Mouse (Mus musculus) intestine, postnatal 0 days (tissue): ENCODE results near the gene Asl. TPM values are rescaled to one million over a fixed set of nuclear protein-coding genes. Genes with fewer than 3 reads are reported as not detected.
A peak's percentile ranks its signal among the peaks of the same experiment; 100 is the strongest.
"Not testable (repeated sequence)": the region's sequence is repeated elsewhere in the genome, so short reads cannot be mapped to it uniquely, and the experiment has no call there.

Source experiments
- ATAC-seq: fragments of 200-750 bp; cut with Nextera tagmentation; 2 replicates; pipeline ENCODE4 v1.8.0; 2017; ENCODE audit warnings: mild to moderate bottlenecking, moderate TSS enrichment, moderate library complexity
- H3K27ac ChIP-seq: fragments of 300-500 bp; sonication (generic); 2 replicates; pipeline ENCODE4 v1.5.1; 2014; ENCODE audit warnings: mild to moderate bottlenecking, low read depth, low read length, moderate library complexity
- H3K27me3 ChIP-seq: fragments of 300-500 bp; sonication (generic); replicated peaks from 2 replicates; pipeline ENCODE4 v1.6.1; 2014; ENCODE audit warnings: low read length, mixed read lengths; ENCODE audit not compliant: control insufficient read depth, insufficient read depth
- H3K36me3 ChIP-seq: fragments of 300-500 bp; sonication (generic); 2 replicates; pipeline ENCODE4 v1.6.1; 2014; ENCODE audit warnings: mild to moderate bottlenecking, moderate library complexity; ENCODE audit not compliant: control insufficient read depth, insufficient read depth
- H3K4me1 ChIP-seq: fragments of 300-500 bp; sonication (generic); replicated peaks from 2 replicates; pipeline ENCODE4 v1.6.1; 2014; ENCODE audit warnings: antibody characterized with exemption, low read length, mixed read lengths; ENCODE audit not compliant: control insufficient read depth, insufficient read depth
- H3K4me2 ChIP-seq: fragments of 300-500 bp; sonication (generic); replicated peaks from 2 replicates; pipeline ENCODE4 v1.6.1; 2014; ENCODE audit warnings: low read depth, mild to moderate bottlenecking, moderate library complexity
- H3K4me3 ChIP-seq: fragments of 300-500 bp; sonication (generic); 2 replicates; pipeline ENCODE4 v1.5.1; 2014; ENCODE audit warnings: low read depth, low read length
- H3K9ac ChIP-seq: fragments of 300-500 bp; sonication (generic); 2 replicates; pipeline ENCODE4 v1.6.1; 2014; ENCODE audit warnings: mild to moderate bottlenecking, low read depth, low read length
- H3K9me3 ChIP-seq: fragments of 300-500 bp; sonication (generic); 2 replicates; pipeline ENCODE4 v1.6.1; 2016; ENCODE audit warnings: mixed run types; ENCODE audit not compliant: control insufficient read depth
- CTCF ChIP-seq: sonication (generic); IDR thresholded peaks from 2 replicates; pipeline ENCODE4 v1.5.1; 2016; ENCODE audit warnings: low read depth, mild to moderate bottlenecking, control low read depth, antibody characterized with exemption, moderate library complexity
- WGBS: fragments of 180-500 bp; shearing (Covaris S2); extraction: QIAGEN DNeasy Blood & Tissue Kit; methylation state at CpG from one replicate; pipeline ENCODE4 v1.1.7; 2014; 5-methylcytosine and 5-hydroxymethylcytosine counted together
- polyA plus RNA-seq: library from polyadenylated mRNA; unstranded; fragments of >200 nt; fragmentation: Nextera tagmentation; extraction: Ambion mirVana; gene quantifications from 2 replicates; pipeline ENCODE4 v1.2.1, GENCODE M21; 2015

Gene Asl
- polyA plus RNA-seq, 1 experiment from 2014 or later, result 148 TPM

DNA sequence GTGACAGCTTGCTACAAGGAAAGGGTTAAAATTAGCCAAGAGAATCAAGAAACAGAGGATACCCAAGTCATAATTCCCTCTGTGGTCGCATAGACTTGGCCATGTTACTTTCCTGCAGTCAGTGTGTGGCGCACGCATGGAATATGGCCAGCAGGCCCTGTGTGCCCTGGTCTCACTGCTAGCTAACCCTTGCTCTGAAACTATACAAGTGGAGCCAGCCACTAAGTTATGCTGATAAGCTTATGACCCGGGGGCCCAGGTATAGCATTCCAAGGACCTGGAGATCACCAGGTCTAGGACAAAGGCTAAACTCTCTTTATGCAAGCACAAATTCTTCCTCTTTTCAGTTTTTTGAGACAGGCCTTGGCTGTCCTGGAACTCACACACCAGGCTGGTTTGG, 11.8 kb upstream of the Asl start:
- peak; percentile 62 for ATAC-seq
- H3K27ac ChIP-seq, result peak overlapping the region; percentile 73
- no peaks in the 10 kb centered on the region for H3K27me3 ChIP-seq
- H3K9me3 ChIP-seq, result no peaks in the 10 kb centered on the region
- no peaks in the 10 kb centered on the region for H3K4me1 ChIP-seq
- H3K4me3 ChIP-seq, result no peak overlapping the region
- peaks cover 39% of the 10 kb centered on the region for H3K36me3 ChIP-seq
- WGBS, result 60% methylated on average over 4 of the region's 4 CpGs
- no peak for TF ChIP-seq CTCF
- H3K4me2 ChIP-seq, result no peak overlapping the region
- H3K9ac ChIP-seq, result no peak overlapping the region

DNA sequence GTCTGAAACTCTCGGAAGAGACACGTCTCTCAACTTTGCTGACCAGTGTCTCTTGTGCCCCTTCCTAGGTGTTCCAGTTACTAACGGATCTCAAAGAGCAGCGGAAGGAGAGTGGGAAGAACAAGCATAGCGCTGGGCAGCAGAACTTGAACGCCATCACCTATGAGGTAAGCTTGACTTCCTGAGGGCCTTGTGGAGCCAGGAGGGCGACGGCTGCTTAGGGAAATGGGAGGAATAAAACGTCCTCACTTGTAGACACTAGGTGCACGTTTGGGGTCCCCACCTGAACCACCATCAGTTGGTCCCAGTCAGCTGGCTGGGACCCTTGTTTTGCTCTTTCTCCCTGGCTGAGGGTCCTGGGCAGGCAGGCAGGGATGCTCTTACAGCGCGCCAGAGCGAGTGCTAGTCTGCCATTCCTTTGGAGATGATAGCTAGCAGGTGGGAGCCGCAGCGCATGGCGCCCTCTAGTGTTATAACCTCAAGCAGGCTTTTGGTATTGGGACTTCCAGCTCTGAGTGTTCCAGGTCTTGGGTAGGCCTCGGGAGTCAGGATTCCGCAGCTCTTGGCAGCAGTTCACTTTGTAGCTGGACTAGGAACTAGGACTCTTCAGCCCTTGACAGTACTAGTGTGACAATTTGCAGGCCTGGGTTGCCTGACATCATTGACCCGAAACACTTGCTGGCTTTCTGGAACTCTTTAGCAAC, 8.9 kb upstream of the Asl start:
- no peak for ATAC-seq
- no peak overlapping the region for H3K9ac ChIP-seq
- H3K27ac ChIP-seq, result no peak overlapping the region
- no peak overlapping the region for H3K4me2 ChIP-seq
- peak; percentile 89 for TF ChIP-seq CTCF
- H3K4me3 ChIP-seq, result no peak overlapping the region
- WGBS, result 66% methylated on average over 19 of the region's 19 CpGs
- H3K9me3 ChIP-seq, result no peaks in the 10 kb centered on the region
- no peaks in the 10 kb centered on the region for H3K27me3 ChIP-seq
- no peaks in the 10 kb centered on the region for H3K4me1 ChIP-seq
- H3K36me3 ChIP-seq, result peaks cover 36% of the 10 kb centered on the region

DNA sequence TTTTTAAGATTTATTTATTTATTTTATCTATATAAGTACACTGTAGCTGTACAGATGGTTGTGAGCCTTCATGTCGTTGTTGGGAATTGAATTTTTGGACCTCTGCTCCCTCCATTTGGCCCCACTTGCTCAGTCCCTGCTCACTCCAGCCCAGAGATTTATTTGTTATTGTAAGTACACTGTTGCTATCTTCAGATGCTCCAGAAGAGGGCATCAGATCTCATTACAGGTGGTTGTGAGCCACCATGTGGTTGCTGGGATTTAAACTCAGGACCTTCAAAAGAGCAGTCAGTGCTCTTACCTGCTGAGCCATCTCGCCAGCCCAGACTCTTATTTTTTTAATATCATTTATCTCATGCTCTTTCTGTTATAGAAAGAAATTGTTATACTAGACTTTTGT, 7.3 kb upstream of the Asl start:
- not testable (repeated sequence) for H3K9ac ChIP-seq, H3K27me3 ChIP-seq, ATAC-seq, H3K9me3 ChIP-seq, H3K4me2 ChIP-seq, H3K4me1 ChIP-seq, H3K27ac ChIP-seq, H3K4me3 ChIP-seq
- peak; percentile 63 for TF ChIP-seq CTCF
- WGBS, result 71% methylated on average over 2 of the region's 2 CpGs
- H3K36me3 ChIP-seq, result peaks cover 28% of the 10 kb centered on the region

DNA sequence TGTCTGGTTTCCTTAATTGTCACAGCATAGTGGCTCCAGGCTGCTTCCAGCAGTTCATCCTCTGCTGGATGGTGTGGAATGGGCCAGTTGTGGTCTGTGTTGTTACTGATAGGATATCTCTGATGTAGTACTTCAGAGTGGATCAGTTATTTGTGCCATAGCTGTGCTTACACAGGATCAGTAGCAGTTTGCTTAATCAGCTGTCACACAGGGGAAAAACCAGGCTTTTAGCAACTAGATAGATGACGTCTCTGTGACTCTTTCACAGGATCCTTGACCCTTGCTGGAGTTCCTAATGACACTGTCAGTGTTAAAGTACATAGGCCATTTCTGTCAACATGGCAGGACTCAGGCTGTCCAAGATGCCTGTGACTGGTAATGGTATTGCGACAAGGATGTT, 4.8 kb upstream of the Asl start:
- no peak for ATAC-seq
- Histone ChIP-seq H3K9me3 (no peaks in the 10 kb centered on the region), H3K4me2 (no peak overlapping the region), H3K9ac (no peak overlapping the region), H3K4me3 (no peak overlapping the region), H3K36me3 (peaks cover 23% of the 10 kb centered on the region), H3K4me1 (no peaks in the 10 kb centered on the region), H3K27ac (no peak overlapping the region), H3K27me3 (no peaks in the 10 kb centered on the region)
- no peak for TF ChIP-seq CTCF
- 71% methylated on average over 2 of the region's 2 CpGs for WGBS

DNA sequence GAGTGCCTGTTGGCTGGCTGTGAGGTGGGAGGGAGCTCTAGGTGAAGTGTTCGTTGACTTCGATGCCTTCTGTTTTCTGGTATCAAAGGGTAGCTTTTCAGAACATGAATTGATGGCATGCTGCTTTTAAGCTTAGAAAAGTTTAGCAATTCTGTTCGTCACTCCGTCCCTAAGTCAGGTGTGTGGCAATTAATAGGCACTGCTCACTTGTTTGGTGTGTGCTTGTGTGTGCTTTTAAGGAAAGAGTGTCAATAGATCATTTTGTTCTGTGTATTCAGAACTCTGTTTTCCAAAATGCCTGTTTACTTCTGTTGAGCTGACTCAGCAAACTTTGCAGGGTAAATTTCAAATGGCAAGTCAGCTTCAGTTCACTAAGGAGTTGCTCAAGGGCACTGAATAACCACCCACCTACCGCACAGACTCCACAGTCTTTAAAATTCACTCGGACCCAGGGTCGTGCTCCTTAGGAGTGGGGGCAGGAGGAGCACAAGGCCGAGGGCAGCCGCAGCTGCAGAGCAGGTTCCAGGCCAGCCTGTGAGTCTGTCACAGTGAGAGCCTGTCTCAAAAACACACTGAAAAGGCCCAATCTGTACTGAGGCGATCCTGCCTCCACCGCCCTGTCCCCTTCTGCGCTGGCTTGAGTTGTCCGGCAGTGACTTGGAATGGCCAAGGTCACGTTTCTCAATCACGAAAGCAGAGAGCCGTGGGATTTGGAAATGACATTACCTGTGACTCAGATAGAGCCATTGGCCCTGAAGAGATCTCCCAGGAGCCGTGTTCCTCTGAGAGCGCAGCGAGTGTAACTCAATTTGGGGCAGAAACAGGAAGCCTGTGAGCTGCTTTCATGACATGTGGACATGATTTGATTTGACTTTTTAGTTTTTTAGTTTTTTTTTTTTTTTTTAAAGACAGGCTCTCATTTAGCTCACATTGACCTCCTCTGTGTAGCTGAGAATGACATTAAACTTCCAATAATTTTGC, 2.7 kb upstream of the Asl start:
- H3K4me3 ChIP-seq, result no peak overlapping the region
- peaks cover 2% of the 10 kb centered on the region; the same call in 1 of the 2 replicates for H3K4me1 ChIP-seq
- no peak for ATAC-seq
- no peaks in the 10 kb centered on the region for H3K27me3 ChIP-seq
- WGBS, result 93% methylated on average over 19 of the region's 19 CpGs
- no peak for TF ChIP-seq CTCF
- H3K4me2 ChIP-seq, result no peak overlapping the region
- no peaks in the 10 kb centered on the region for H3K9me3 ChIP-seq
- peaks cover 12% of the 10 kb centered on the region for H3K36me3 ChIP-seq
- no peak overlapping the region for H3K27ac ChIP-seq
- H3K9ac ChIP-seq, result no peak overlapping the region

DNA sequence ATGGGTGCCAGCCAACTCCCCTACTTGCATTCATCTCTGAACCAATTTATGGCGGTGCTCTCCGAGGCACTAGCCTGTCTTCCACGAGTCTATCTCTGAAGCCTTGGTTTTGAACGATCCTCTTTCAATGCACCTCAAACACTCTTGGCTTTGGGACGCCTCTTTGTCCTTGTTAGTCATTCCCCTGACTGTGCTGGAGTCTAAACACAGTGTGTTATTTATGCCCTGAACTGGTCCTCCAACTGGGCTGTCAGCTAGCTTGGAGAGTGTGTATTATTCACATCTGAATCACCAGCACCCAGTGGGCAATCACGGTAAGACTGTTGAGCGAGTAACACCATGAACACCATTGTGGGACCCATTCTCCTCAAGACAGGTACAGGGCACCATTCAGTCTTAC, 1.4 kb downstream of the Asl start:
- no peak for ATAC-seq
- Histone ChIP-seq H3K4me2 (no peak overlapping the region), H3K36me3 (no peaks in the 10 kb centered on the region), H3K9me3 (no peaks in the 10 kb centered on the region), H3K27ac (no peak overlapping the region), H3K27me3 (no peaks in the 10 kb centered on the region), H3K4me1 (peaks cover 7% of the 10 kb centered on the region; the same call in 1 of the 2 replicates), H3K9ac (no peak overlapping the region), H3K4me3 (no peak overlapping the region)
- no peak for TF ChIP-seq CTCF
- 79% methylated on average over 7 of the region's 7 CpGs for WGBS
